Mouse (Mus musculus) cerebellum, postnatal 25 days (tissue): ENCODE data around the gene Slc9a1.

Source experiments
- DNase-seq, 2 experiments: peaks; one replicate each; pipeline ENCODE4 v3.0.0; 2021; ENCODE audit warnings: mixed read lengths in 2 of 2

The Slc9a1 gene

DNA sequence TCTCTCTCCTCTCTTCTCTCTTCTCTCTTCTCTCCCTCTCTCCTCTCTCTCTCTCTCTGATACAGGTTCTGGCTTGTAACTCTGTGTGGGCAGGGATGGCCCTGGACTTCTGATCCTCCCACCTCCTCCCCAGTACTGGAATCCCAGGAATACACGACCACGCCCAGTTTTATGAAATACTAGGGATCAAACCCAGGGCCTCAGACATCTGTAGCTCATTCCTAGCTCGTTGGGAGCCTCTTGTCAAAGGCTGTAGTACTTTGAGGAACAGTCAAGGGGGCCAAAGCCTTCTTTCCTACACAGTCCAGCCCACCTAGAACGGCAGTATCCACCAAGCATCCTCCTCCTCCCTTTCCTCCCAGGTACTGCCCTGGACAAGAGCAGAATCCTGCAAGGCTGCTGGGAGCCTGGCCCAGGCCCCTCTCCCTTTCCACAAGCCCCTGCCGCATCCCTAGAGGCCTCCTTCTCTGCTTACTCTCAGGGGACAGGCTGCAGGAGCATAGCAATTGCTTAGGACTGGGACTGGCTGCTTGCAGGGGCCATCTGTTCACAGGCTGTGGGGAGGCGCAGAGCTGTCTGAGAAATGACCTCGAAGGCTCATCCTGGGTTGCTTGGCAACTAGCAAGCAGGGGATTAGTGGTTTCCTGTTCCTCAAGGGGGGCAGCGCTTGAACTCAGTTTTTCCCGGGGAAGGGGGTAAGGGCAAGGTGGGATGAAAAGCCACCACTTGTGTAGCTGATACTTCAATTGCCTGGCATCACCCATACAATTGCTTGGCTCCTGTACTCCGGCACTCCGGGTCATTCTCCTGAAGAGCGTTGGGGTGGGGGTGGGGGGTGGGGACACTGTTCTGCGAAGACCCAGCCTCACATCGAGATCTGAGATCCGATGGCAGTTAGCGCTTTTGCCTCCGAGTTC lies 70.2 kb downstream of the Slc9a1 start:
- DNase-seq, result peak; percentile 69 to 72

DNA sequence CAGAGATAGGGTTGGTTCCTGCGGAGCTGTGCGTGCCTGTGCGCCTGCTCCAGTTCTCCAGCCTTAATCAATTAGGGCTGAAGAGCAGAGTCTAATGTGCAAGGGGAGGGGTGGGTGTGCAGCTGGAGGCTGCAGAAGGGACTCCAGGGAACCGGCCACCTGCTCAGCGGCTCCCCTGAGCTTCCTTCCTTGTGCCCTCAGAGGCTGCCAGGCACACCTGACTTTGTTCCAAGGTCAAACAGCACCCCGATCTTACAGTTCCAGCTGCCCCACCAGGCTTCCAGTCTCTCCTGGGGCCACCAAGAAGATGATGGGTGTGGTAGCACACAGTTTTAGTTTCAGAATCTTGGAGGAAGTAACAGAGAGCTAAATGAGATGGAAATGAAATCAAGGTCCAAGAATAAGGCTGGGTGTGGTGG lies 70.9 kb downstream of the Slc9a1 start:
- DNase-seq, result peak in 1 of 2 experiments; percentile 26

DNA sequence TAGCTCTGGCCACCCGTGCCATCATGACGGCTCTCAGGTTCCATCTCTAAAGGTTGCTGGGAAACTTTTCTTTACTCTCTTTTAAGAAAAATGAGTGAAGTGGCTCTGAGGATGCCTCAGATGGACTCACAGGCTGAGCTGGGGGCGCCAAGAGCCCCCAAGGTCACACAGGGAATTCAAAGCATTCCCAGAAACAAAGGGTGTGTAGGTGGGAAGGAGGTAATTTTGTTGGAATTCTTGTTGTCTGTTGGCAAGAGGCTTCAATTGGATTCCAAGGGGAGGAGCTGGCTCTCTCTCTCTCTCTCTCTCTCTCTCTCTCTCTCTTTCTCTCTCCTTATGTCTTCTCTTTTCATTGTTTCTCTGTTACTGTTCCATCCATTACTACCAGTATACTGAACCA lies 72.7 kb downstream of the Slc9a1 start:
- DNase-seq, result no peak

DNA sequence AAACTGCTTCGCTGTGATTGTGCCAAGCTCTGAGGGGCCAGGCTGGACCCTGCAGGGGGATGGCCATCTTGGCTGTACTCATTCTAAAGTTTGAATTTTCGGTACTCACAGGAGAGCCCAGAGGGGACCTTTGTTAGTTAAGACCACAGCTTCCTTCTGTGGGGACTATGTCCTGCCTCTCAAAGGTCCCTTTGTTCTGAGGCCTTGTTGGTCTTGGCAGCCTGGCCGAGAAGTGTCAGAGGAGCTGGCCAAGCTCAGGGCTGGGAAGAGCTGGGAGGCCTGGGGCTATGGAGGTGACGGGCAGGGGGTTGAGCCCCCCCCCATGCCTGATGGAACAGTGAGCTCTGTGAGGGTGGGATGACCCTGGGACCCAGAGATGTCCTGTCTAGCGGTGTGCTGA lies 73.6 kb downstream of the Slc9a1 start:
- no peak for DNase-seq

DNA sequence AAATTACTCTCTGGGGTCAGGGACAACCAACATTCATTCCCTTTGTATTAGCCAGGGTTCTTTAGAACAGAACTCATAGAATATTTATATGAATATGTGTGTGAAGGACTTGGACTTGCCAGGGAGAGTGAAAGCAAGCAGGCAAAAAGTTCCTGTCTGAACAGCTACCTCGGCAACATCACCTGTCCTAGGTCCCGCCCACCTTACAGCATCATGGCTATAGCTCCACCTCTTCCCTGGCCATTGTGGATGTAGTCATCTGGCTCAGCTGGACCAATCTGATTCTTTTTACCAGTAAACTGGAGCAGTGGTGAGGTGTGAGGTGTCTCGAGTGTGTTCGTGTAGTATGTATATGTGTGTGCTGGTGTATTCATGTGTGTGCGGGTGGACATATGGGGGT lies 76.2 kb downstream of the Slc9a1 start:
- DNase-seq, result no peak

DNA sequence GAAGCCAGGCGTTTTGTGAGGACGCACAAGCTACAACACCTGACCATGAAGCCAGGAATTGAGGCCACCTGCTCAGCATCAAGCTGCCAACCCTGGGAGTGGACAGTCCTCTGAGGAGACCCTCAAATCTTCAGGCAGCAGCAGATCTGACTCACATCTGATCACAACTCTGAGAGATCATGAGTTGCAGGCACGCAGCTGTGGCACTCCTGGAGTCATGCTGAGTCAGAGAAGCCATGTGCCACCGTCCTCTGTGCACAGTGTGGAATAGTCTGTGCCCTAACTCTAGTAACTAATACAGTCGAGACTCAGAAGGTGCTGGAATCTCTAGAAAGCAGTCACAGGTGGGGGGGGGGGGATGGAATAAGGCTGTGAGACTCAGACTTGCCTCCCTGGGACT lies 77.9 kb downstream of the Slc9a1 start:
- DNase-seq, result no peak

DNA sequence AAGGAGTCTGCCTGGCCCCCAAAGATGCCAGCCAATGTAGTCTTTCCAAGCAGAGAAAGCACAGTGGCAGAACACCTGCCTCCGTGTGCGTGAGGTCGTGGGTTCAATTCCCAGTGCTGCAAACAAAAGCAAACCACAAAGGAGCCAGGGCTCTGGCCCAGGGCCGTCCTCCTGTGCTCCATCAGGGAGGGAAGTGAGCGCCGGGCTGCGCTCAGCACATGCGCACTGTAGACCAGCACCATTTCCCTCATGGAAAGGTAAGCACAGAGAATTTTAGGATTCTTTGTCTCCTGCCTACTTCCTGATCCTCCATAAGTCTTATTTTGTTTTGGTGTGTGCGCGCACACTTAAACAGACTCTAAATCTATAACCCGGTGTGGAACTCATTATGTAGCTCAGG lies 78.5 kb downstream of the Slc9a1 start:
- no peak for DNase-seq

DNA sequence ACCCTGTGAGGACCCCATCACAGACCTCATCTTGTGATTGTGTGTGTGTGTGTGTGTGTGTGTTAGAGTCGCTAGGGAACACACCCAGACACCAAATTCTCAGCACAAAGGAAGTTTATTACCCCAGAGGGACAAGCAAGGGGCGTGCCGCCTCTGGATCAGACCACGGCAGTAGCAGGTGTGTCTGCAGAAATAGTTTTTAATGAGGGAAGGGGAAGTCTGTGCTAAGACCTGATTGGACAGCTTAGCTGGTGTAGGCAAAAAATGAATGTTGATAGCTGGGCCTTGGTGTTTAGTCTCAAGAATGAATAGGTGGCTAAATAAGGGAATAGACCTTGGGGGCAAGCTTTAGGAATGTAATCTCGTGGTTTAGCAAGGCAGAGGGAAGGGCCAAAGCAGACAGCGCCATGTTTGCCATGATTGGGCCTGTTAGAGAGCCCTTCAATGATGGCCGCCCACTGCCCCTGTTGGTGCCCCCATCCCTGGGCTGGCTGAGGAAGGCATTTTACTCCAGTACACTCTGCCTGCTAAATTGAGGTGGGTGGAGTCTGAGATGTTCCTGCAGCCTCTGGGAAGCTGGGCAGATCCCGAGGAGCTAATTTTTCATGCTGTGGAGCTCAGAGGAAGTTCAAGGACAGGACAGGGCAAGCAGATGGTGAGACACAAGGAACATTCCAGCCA lies 79.3 kb downstream of the Slc9a1 start:
- DNase-seq, result no peak

DNA sequence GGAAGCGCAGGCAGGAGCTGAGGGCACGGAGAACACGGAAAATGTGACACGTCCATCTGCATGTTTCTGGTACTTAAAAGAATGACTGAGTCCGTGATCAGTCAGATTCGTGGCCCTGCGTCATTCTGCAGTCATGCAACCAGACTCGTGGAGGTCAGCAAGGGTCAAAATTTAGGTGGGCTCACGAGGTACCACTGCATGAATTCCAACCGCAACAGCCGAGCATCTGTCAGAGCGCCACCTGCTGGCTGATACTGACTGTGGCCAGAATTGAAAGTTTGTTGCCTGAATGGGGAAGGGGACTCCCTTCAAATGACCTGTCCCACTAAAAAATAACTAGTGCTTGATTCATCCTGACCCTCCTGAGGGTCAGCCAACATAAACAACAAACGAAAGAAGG lies 80.2 kb downstream of the Slc9a1 start:
- DNase-seq, result peak; percentile 68 to 77

DNA sequence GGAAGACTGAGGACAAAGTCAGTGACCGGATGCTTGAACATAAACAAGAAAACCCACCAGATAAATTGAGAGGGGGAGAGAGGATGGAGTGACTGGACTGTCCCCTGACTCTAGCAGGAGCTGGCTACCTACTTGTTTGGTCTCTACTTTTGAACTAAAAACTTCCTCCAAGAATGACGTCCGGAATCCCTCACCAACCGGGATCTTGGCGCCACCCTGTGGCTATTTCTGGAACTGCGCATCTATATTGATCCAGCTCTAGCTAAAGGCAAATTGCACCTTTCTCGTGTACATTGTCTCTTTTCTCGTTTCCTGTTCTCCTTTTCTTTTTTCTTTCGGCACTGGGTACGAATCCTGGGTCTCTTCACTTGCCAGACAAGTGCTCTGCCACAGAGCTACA lies 82.0 kb downstream of the Slc9a1 start:
- peak; percentile 86 to 91 for DNase-seq

DNA sequence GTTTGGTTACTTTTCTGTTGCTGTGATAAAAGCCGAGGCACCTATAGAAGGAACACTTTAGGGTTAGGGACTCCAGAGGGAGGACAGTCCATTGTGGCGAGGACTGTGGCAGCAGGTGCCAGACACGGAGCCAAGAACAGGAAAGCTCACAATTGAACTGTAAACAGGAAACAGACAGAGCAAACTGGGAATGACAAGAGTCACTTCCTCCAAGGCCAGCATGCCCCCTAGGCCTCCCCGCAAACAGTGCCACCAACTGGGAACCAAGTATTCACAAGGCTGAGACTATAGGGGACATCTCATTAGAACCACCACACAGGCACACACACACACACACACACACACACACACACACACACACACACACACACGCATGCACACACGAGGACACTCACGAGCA lies 82.9 kb downstream of the Slc9a1 start:
- DNase-seq, result no peak

DNA sequence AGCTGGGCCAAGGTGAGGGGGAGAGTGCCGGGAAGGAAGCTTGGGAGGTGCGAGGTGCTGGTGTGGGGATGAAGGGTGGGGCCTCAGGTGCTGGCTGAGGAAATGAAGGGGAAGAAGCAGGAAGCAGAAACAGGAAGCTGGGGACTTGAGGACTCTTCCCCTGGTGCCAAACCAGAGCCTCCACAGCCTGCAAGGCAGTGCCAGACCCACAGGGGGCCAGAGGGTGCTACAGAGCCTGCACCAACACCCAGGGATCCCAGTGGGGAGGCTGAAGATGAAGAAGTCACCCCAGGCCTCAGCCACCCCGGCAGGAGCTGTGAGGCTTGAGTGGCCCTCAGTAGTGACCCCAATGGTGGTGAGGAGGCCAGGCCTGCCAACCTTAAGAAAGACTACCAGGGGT lies 88.5 kb downstream of the Slc9a1 start:
- DNase-seq, result no peak

DNA sequence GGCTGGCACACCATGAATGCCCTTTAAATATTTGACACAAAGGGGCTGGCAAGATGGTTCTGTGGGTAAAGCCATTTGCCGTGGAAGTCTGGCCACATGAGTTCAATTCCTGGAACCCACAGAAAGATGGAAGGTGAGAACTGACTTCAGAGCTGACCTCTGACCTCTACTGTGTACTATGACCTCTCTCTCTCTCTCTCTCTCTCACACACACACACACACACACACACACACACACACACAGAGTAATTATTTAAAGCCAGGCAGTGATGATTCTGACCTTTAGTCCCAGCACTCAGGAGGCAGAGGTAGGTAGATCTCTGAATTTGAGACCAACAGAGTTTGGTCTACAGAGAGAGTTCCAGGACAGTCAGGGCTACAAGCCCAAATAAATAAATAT lies 90.5 kb downstream of the Slc9a1 start:
- DNase-seq, result no peak

DNA sequence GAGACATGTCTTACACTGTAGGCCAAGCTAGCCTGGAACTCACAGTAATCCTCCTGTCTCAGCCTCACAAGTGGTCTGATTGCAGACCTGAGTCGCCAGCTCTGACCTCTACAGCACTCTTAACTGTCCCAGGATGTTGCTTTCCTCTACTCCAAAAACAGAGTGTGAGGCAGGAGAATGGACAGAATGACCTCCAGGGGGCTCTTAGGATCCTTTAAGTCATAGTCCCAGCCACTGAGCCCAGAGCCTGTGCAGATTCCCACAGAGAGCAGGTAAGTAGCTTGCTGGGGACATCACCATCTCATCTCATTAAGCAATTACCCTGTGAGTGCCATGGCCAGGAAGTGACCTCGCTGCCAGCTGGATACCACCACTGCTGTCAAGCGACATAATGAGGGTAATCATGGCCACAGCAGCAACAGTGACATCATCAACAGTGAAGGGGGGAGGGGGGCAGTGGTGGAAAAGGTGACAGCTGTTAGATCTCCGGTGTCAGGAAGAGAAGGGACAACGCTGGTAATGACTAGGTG lies 91.4 kb downstream of the Slc9a1 start:
- no peak for DNase-seq

DNA sequence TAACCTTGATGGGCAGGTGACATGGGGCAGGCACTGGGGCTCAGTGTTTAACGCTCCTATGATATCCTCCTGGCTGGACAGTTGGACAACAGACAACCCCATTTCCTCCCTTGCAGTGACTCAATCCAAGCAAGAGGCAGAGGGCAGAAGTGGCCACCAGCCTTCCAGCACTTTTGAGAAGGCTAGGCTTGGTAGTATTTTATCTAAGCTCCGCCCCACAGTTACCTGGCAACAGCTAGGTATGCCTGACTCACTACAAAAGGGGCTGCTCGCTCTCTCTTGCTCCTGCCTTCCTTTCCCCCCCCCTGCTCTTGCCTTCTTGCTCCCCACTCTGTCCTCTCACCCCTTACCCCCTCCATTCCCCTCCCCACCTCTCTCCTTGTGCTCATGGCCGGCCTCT lies 91.9 kb downstream of the Slc9a1 start:
- DNase-seq, result no peak

DNA sequence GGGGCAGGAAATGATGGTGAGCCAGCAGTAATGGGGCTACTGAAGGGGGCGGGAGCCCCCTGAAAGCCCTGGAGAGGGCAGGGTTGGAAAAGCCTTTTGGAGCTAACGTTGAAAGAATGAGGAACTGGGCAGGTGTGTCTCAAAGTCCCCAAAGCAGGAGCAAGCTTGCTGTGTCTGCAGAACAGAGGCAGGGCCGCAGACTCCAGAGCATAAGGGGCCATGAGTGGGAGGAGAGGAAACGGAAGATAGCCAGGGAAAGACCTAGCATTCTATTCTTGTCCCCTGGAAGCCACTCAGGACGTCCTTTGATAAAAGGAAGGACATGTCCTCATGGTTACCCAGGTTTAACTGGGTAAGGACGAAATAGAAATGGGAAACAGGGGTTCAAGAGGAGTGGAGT lies 93.7 kb downstream of the Slc9a1 start:
- DNase-seq, result no peak

DNA sequence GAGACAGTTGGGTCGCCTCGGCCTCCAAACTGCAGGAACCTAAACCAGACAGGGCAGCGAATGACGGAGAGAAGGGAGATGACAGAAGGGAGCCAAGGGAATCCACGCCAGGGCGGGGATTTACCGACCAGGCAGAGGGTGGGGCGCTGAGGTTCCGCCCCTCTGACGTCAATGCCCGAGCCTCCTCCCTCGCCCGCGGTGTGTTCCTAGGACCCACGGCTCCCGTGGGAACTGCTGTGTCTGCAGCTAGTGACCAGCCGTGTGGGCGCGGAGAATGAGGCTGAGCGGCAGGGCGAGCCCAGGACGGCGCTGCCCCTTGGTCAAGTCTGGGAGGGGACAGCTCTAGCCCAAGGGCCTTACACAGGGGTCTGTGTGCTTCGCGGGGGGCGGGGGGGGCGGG lies 98.6 kb downstream of the Slc9a1 start:
- peak; percentile 82 to 90 for DNase-seq

DNA sequence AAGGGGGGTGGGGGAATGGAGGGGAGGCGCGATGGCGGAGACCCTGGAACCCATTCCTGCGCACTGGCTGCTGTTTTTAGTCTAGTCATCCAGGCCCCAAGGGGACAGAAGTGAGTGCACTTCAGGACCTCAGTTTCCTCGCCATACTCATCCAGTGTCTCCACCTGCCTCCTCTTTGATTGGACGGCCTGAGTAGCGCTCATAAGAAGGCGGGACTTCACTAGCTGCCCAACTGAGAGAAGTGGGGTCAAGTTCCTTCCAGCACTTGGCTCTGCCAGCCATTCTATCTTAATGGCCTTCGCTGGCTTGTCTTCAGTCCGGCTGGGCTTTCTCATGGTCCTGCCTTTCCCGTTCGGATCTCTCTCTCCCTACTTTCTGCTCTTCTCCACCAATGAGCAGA lies 99.6 kb downstream of the Slc9a1 start:
- no peak for DNase-seq

DNA sequence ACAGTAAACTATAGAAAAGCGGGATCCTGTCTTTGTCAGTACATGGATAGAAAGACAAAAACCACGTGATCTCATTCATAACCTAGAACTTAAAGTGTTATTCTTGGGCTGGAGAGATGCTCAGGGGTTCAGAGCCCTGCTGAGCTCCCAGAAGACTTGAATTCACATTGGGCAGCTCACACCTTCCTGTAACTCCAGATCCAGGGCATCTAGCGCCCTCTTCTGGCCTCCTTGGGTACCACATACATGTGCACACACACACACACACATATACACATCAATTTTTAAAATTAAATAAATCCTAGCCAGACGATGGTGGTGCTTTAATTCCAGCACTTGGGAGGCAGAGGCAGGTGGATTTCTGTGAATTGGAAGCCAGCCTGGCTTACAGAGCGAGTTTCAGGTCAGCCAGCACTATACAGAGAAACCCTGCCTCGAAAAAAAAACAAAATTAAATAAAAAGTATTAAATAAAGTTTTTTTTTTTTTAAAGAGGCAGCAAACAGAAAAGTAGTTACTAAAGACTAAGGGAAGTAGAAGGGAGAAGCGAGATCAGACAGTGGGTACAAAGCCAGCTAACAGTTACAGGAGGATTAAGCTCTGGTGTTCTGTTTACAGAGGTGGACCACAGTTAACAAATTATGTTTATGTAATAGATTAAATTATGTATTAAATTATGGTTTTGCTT lies 101.8 kb downstream of the Slc9a1 start:
- no peak for DNase-seq
